Mouse (Mus musculus) lung, adult 2 months (tissue): Measurements from ENCODE around the gene Gimap8. TPM values are rescaled to one million over a fixed set of nuclear protein-coding genes. Genes with fewer than 3 reads are reported as not detected.

ENCODE experiments used
- DNase-seq: peaks from one replicate; pipeline ENCODE4 v3.0.0; 2022
- H3K4me1 ChIP-seq: fragments of 200-500 bp; 2 replicates; pipeline ENCODE4 v1.6.1; 2011; ENCODE audit warnings: low read length; ENCODE audit not compliant: control insufficient read depth, insufficient read depth
- H3K4me3 ChIP-seq: fragments of 200-500 bp; replicated peaks from 2 replicates; pipeline ENCODE3; 2011; ENCODE audit warnings: low read depth, mild to moderate bottlenecking, control low read depth, low read length; ENCODE audit errors: extremely low read depth
- CTCF ChIP-seq: fragments of 200-500 bp; IDR thresholded peaks from 2 replicates; pipeline ENCODE4 v1.5.1; 2011; ENCODE audit warnings: mild to moderate bottlenecking, low read length, control low read depth; ENCODE audit not compliant: insufficient read depth
- POLR2A ChIP-seq: fragments of 200-500 bp; IDR thresholded peaks from 2 replicates; pipeline ENCODE4 v1.6.1; 2011; ENCODE audit warnings: low read depth, mild to moderate bottlenecking, control low read depth, low read length, borderline replicate concordance; ENCODE audit errors: extremely low read depth
- WGBS: fragments of 180-500 bp; shearing (Covaris S2); methylation state at CpG from one replicate; pipeline ENCODE4 v1.1.7; 2018; 5-methylcytosine and 5-hydroxymethylcytosine counted together
- polyA plus RNA-seq: library from polyadenylated mRNA; depleted of rRNA; stranded (reverse); fragments of >200 nt; gene quantifications from 2 replicates; pipeline ENCODE4 v1.2.3, GENCODE M21; 2012; rRNA removed

Gimap8 gene
- polyA plus RNA-seq, 1 experiment, result 15.2 TPM

- no peak for DNase-seq
- WGBS, result 63% methylated on average over 7 of the region's 7 CpGs
- Histone ChIP-seq H3K4me1 (peaks cover 29% of the 10 kb centered on the region), H3K4me3 (no peak overlapping the region)
- TF ChIP-seq CTCF, result no peak
- TF ChIP-seq POLR2A, result no peak
Observed at GRCm38 (mm10) chr6:48698066-48698856, 51.2 kb downstream of the Gimap8 start.

- no peak for DNase-seq
- Histone ChIP-seq H3K4me3 (no peak overlapping the region), H3K4me1 (peaks cover 29% of the 10 kb centered on the region)
- TF ChIP-seq POLR2A, result no peak
- no peak for TF ChIP-seq CTCF
- 58% methylated on average over 3 of the region's 3 CpGs for WGBS
Observed at GRCm38 (mm10) chr6:48698888-48699287, 51.9 kb downstream of the Gimap8 start.

- TF ChIP-seq CTCF (no peak), POLR2A (peak; percentile 30; the same call in 1 of the 2 replicates)
- DNase-seq, result peak; percentile 29
- Histone ChIP-seq H3K4me1 (peaks cover 29% of the 10 kb centered on the region), H3K4me3 (no peak overlapping the region)
- WGBS, result 29% methylated on average over 5 of the region's 5 CpGs
Observed at GRCm38 (mm10) chr6:48700251-48701075, 53.4 kb downstream of the Gimap8 start.

GRCm38 (mm10) chr6:48702146-48702545, 55.1 kb downstream of the Gimap8 start:
- peaks cover 31% of the 10 kb centered on the region for H3K4me1 ChIP-seq
- H3K4me3 ChIP-seq, result no peak overlapping the region
- DNase-seq, result no peak
- 80% methylated on average over 7 of the region's 7 CpGs for WGBS
- no peak for TF ChIP-seq CTCF
- TF ChIP-seq POLR2A, result no peak

GRCm38 (mm10) chr6:48702601-48703000, 55.6 kb downstream of the Gimap8 start:
- H3K4me3 ChIP-seq, result no peak overlapping the region
- DNase-seq, result no peak
- H3K4me1 ChIP-seq, result peaks cover 29% of the 10 kb centered on the region
- 51% methylated on average over 5 of the region's 5 CpGs for WGBS
- TF ChIP-seq POLR2A (no peak), CTCF (no peak)

- Histone ChIP-seq H3K4me3 (no peak overlapping the region), H3K4me1 (peaks cover 21% of the 10 kb centered on the region)
- TF ChIP-seq POLR2A, result no peak
- DNase-seq, result no peak
Observed at GRCm38 (mm10) chr6:48704146-48704545, 57.1 kb downstream of the Gimap8 start.

- Histone ChIP-seq H3K4me3 (peak overlapping the region; percentile 50), H3K4me1 (peaks cover 12% of the 10 kb centered on the region)
- TF ChIP-seq POLR2A (no peak), CTCF (no peak)
- no peak for DNase-seq
- 38% methylated on average over 3 of the region's 3 CpGs for WGBS
Observed at GRCm38 (mm10) chr6:48706130-48706529, 59.1 kb downstream of the Gimap8 start.

Other genes starting within 250 kb of the Gimap8 start
- 42.1 and 51.4 TPM in 2 replicates for gene Zfp467, start 201.4 kb upstream of the Gimap8 start, polyA plus RNA-seq
- 3.2 and 3.4 TPM in 2 replicates for gene Sspo, start 199.0 kb upstream of the Gimap8 start, polyA plus RNA-seq
- gene Atp6v0e2, start 109.6 kb upstream of the Gimap8 start, polyA plus RNA-seq, result 29.9 and 35.5 TPM in 2 replicates
- 16.8 and 19.8 TPM in 2 replicates for gene Lrrc61, start 92.4 kb upstream of the Gimap8 start, polyA plus RNA-seq
- 179 and 229 TPM in 2 replicates for gene Rarres2, start 74.4 kb upstream of the Gimap8 start, polyA plus RNA-seq
- not detected in 2 replicates for gene Gm45021, start 57.6 kb upstream of the Gimap8 start, polyA plus RNA-seq
- 34.2 and 42.7 TPM in 2 replicates for gene Repin1, start 53.4 kb upstream of the Gimap8 start, polyA plus RNA-seq
- gene Gm44965, start 53.3 kb upstream of the Gimap8 start, polyA plus RNA-seq, result not detected in 2 replicates
- gene Zfp775, start 45.2 kb upstream of the Gimap8 start, polyA plus RNA-seq, result 6.7 and 7.2 TPM in 2 replicates
- 0.98 and 1.3 TPM in 2 replicates for gene AI854703, start 20.5 kb upstream of the Gimap8 start, polyA plus RNA-seq
- gene Gimap9, start 28.9 kb downstream of the Gimap8 start, polyA plus RNA-seq, result 2.8 and 5.2 TPM in 2 replicates
- gene Gimap4, start 37.3 kb downstream of the Gimap8 start, polyA plus RNA-seq, result 40.8 and 58.9 TPM in 2 replicates
- gene Gimap6, start 61.0 kb downstream of the Gimap8 start, polyA plus RNA-seq, result 23.5 and 40.1 TPM in 2 replicates
- gene Gm28053, start 71.4 kb downstream of the Gimap8 start, polyA plus RNA-seq, result 1.8 TPM in 1 of 2 replicates, not detected in the other
- 0.72 and 1.2 TPM in 2 replicates for gene Gimap7, start 71.4 kb downstream of the Gimap8 start, polyA plus RNA-seq
- gene Gimap1, start 91.8 kb downstream of the Gimap8 start, polyA plus RNA-seq, result 29.9 and 35.2 TPM in 2 replicates
- gene Gimap5, start 99.0 kb downstream of the Gimap8 start, polyA plus RNA-seq, result 28.6 and 32.8 TPM in 2 replicates
- gene Gimap3, start 123.6 kb downstream of the Gimap8 start, polyA plus RNA-seq, result 12.5 and 15.4 TPM in 2 replicates
- gene Tmem176a, start 193.7 kb downstream of the Gimap8 start, polyA plus RNA-seq, result 254 and 269 TPM in 2 replicates
- gene Tmem176b, start 194.3 kb downstream of the Gimap8 start, polyA plus RNA-seq, result 521 and 609 TPM in 2 replicates
- gene Aoc1, start 225.7 kb downstream of the Gimap8 start, polyA plus RNA-seq, result 4.8 and 8.1 TPM in 2 replicates